Mouse (Mus musculus): ENCODE measurements at regions not wholly inside any gene's neighbourhood (a gene's known extent, or its start where the extent isn't known, plus 50 kb on each side); places are given as distances from the start of the nearest gene placed in this dataset.
"Not testable (repeated sequence)": the region's sequence is repeated elsewhere in the genome, so short reads cannot be mapped to it uniquely, and the experiment has no call there.

DNA sequence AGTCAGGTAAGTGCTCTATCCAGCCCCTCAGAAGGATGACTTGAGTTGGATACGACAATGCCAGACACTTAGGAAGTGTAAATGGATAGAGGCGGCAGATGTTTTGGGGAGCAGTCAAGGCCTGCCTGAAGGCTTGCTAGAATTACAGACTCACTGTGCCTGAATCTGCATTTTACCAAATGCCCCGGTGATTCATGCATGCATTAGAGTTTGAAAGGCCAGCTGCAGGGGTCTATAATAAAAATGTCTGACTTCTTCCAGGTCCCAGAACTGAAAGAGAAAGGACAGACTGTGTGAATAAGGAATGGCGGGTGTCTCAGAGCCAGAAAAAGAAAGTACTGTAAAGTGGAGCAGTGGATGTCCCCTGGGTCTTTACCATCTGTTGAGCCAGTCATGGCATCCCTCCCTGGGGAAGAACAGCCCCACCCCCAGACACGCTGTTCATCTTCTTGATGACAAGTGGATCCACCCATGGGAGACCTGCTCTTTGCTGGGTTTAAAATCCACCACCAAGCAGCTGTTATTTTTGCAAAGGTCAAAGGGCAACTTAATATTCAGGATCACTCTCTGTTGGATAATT is 140.6 kb upstream of the Stt3b start:
- TF ChIP-seq FLI1 (IDR thresholded peaks at IDR 0.05; ENCODE audit: low read length), result no peak
- no peak for TF ChIP-seq GATA1 (IDR thresholded peaks at IDR 0.05; ENCODE audit: borderline replicate concordance, low read length)
- H3K36me3 ChIP-seq (replicated peaks; ENCODE audit: low read length), result no peaks in the 10 kb centered on the region
- peaks cover 35% of the 10 kb centered on the region for H3K4me1 ChIP-seq
- H3K4me3 ChIP-seq (replicated peaks), result no peak overlapping the region
- H3K27me3 ChIP-seq (replicated peaks), result no peaks in the 10 kb centered on the region
- peaks cover 6% of the 10 kb centered on the region for H3K9me3 ChIP-seq

DNA sequence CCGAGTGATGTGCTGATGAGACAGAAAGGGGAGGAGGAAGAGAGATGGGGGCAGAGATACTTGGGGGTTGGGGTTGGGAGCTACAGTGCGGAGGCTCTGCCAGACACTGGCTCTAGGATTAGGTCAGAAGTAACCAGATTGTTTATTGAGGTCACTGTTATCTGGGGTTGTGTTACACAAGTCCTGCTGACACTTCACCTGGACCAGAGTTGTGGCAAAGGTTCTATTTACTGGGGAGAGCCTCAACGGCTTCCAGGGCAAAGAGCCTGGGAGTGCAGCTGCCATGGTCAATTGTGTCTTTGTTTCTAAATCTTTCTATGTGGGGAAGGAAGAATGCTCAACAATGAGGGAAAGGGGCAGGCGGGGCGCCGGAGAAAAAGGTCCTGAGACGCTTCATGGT is 144.6 kb upstream of the Stt3b start:
- Histone ChIP-seq H3K9me3 (no peaks in the 10 kb centered on the region; the same call in 1 of the 2 replicates), H3K27me3 (replicated peaks) (no peaks in the 10 kb centered on the region), H3K4me3 (replicated peaks) (no peak overlapping the region), H3K4me1 (peaks cover 51% of the 10 kb centered on the region), H3K36me3 (replicated peaks; ENCODE audit: low read length) (no peaks in the 10 kb centered on the region)
- no peak for TF ChIP-seq GATA1 (IDR thresholded peaks at IDR 0.05; ENCODE audit: borderline replicate concordance, low read length)
- TF ChIP-seq FLI1 (IDR thresholded peaks at IDR 0.05; ENCODE audit: low read length), result no peak

DNA sequence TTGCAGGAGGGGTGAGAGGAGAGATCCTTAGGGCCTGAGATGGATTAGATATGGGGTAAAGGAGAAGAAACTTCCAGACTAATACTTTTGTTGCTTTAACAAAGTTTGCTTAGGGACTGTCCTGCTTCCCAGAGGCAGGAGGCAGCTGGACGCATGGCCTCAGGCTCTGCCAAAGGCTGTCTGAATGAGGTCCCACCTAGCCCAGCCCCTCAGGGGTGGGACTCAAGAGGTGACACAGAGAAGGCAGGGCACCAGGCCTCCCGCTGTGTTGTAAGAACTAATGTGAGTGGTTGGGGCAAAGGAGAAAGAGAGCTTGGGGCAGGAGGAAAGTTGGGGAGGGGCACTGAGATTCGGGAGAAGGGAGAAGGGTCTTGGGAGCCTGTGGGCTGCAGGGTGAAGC is 145.9 kb upstream of the Stt3b start:
- Histone ChIP-seq H3K4me3 (replicated peaks) (no peak overlapping the region), H3K27me3 (replicated peaks) (no peaks in the 10 kb centered on the region), H3K9me3 (no peaks in the 10 kb centered on the region; the same call in 1 of the 2 replicates), H3K4me1 (peaks cover 42% of the 10 kb centered on the region), H3K36me3 (replicated peaks; ENCODE audit: low read length) (no peaks in the 10 kb centered on the region)
- TF ChIP-seq FLI1 (IDR thresholded peaks at IDR 0.05; ENCODE audit: low read length), result no peak
- no peak for TF ChIP-seq GATA1 (IDR thresholded peaks at IDR 0.05; ENCODE audit: borderline replicate concordance, low read length)

DNA sequence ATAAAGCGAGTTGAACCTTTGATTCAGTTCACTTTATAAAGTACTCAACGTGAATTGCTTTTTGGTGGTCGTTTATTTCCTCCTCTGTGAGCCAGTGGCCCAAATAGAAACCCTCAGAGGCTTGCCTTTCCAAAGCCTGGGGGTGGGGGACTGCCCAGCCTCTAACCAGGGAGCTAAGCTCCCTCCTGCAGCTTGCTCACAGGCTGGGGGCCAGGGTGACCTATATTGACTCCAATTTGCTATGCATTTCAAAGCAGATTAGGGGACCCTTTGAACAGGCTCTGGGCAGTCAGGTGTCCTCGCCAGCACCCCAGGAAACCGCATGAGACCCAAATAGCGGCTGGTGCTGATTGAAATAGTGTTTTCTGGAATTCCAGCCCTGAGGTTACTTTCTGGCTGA is 146.4 kb upstream of the Stt3b start:
- peaks cover 39% of the 10 kb centered on the region for H3K4me1 ChIP-seq
- TF ChIP-seq GATA1 (IDR thresholded peaks at IDR 0.05; ENCODE audit: borderline replicate concordance, low read length) (no peak), FLI1 (IDR thresholded peaks at IDR 0.05; ENCODE audit: low read length) (no peak)
- no peaks in the 10 kb centered on the region for H3K27me3 ChIP-seq (replicated peaks)
- no peak overlapping the region for H3K4me3 ChIP-seq (replicated peaks)
- no peaks in the 10 kb centered on the region for H3K36me3 ChIP-seq (replicated peaks; ENCODE audit: low read length)
- H3K9me3 ChIP-seq, result no peaks in the 10 kb centered on the region; the same call in 1 of the 2 replicates

DNA sequence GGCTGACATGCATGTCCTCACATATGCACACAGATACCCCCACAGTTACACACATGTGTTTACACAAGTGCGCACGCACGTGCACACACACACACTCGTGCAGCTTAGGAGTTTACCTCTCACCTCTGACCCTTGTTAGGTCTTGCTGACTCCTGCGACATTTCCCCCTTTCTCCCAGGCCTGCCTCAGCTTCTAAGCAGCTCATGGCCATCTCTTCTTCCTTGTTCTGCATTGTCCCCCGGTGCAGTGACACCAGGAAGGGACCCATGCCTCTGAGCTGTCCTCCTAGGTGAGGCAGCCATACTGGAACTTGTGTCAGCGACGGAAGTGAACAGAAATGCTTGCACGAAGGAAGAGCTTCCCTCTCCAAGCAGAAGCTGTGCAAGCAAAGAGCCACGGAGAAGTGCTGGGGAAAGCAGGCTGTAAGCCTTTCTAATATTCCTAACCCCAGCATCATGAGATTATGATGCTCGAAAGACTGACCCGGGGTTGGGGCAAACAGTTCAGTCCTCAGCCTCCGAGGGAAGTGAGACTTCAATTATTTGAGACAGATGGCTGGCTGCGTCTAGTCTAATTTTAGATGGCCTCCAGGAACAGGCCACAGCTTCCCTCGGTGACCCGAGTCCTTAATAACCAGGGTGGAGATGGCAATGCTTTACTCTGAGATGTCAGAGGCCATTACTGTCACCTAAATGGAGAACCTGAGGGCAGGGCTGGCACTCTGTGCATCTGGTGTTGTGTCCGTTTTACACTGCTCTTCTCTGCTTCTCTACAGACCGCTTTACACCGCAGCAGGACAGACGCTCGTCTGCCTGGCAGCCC is 147.9 kb upstream of the Stt3b start:
- no peak for TF ChIP-seq FLI1 (IDR thresholded peaks at IDR 0.05; ENCODE audit: low read length)
- no peak for TF ChIP-seq GATA1 (IDR thresholded peaks at IDR 0.05; ENCODE audit: borderline replicate concordance, low read length)
- H3K36me3 ChIP-seq (replicated peaks; ENCODE audit: low read length), result no peaks in the 10 kb centered on the region
- H3K27me3 ChIP-seq (replicated peaks), result no peaks in the 10 kb centered on the region
- H3K4me3 ChIP-seq (replicated peaks), result peak overlapping the region; percentile 70
- H3K9me3 ChIP-seq, result no peaks in the 10 kb centered on the region
- H3K4me1 ChIP-seq, result peaks cover 32% of the 10 kb centered on the region

DNA sequence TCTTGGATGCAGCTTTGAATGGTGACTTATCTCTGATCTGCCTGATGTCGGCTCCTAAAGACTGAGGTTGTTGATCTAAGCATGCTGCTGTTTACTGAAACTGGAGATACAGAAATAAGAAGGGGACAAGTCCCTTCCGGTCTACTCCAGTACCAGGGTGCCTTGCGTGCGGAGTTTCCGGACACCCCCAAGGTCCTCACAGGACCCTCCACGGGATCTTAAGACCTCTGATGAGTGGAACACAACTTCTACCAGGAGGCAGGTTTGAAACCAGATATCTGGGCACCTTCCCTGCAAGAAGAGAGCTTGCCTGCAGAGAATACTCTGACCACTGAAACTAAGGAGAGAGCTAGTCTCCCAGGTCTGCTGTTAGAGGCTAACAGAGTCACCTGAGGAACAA is 148.9 kb upstream of the Stt3b start:
- not testable (repeated sequence) for H3K4me3 ChIP-seq (replicated peaks); H3K36me3 ChIP-seq (replicated peaks; ENCODE audit: low read length)
- H3K4me1 ChIP-seq, result peaks cover 29% of the 10 kb centered on the region

DNA sequence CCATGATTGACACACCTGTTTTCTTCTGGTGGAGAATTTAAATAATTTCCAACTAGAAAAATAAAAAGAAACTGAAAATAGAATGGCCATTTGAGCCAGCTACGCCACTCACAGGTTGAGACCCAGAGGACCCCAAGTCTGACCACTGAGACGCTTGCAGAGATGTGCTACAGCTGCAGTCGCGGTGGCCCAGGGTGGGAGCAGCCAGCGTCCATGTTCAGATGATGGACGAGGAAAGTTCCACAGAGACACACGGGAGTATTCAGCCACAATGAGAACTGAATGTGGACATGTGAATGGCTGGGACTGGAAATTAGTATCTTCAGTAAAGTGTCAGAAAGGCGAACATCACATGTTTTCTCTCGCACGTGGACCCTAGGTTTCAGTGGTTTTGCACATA is 155.1 kb upstream of the Stt3b start:
- TF ChIP-seq GATA1 (IDR thresholded peaks at IDR 0.05; ENCODE audit: borderline replicate concordance, low read length) (no peak), FLI1 (IDR thresholded peaks at IDR 0.05; ENCODE audit: low read length) (no peak)
- Histone ChIP-seq H3K4me1 (peaks cover 18% of the 10 kb centered on the region), H3K36me3 (replicated peaks; ENCODE audit: low read length) (no peaks in the 10 kb centered on the region), H3K27me3 (replicated peaks) (peaks cover 7% of the 10 kb centered on the region), H3K9me3 (0 out of 2 replicates have a peak, but pooled peaks cover 3% of the 10 kb centered on the region), H3K4me3 (replicated peaks) (no peak overlapping the region)

More for the DNA sequence above, 148.9 kb upstream of the Stt3b start:
- not testable (repeated sequence) for H3K27me3 ChIP-seq (replicated peaks); H3K9me3 ChIP-seq

DNA sequence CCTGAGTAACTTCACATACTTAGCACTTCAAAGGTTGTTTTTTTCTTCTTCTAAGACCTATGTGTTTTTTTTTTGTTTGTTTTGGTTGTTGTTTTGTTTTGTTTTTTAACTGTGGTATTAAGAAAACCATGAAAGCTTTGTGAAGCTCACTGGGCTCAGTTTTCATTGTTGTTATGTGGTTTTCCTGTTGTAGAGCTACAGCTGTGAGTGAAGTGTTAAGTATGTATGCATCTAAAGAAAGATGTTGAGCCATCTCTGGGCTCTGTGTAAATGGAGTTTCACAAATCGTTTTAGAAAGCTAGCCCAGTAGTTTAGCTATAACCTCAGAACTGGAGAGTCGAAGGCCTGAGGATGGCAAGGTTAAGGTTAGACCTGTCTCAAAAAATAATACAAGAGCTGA is 158.4 kb upstream of the Stt3b start:
- no peak for TF ChIP-seq GATA1 (IDR thresholded peaks at IDR 0.05; ENCODE audit: borderline replicate concordance, low read length)
- TF ChIP-seq FLI1 (IDR thresholded peaks at IDR 0.05; ENCODE audit: low read length), result no peak
- Histone ChIP-seq H3K4me3 (replicated peaks) (no peak overlapping the region), H3K27me3 (replicated peaks) (peaks cover 11% of the 10 kb centered on the region), H3K4me1 (peaks cover 27% of the 10 kb centered on the region), H3K36me3 (replicated peaks; ENCODE audit: low read length) (no peaks in the 10 kb centered on the region), H3K9me3 (0 out of 2 replicates have a peak, but pooled peaks cover 8% of the 10 kb centered on the region)

DNA sequence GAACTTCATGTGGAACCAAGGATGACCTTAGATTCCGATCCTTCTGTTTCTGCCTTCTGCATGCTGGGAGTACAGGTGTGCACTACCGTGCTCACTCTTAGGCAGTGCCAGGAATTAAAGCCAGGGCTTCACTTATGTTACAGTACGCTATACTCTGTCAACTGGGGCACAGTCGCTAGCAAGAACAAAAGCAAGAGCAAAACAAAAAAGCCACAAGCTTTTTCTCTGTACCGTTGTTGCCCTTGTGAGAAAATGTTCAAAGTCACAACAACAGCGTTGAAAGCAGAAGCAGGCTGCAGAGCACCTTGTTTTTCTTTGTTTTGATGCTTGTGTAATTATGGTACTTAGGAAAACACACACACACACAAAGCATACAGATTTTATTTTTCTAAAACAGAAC is 161.4 kb upstream of the Stt3b start:
- H3K4me1 ChIP-seq, result peaks cover 45% of the 10 kb centered on the region
- H3K4me3 ChIP-seq (replicated peaks), result no peak overlapping the region
- H3K36me3 ChIP-seq (replicated peaks; ENCODE audit: low read length), result no peaks in the 10 kb centered on the region
- peaks cover 10% of the 10 kb centered on the region for H3K27me3 ChIP-seq (replicated peaks)
- 0 out of 2 replicates have a peak, but pooled peaks cover 8% of the 10 kb centered on the region for H3K9me3 ChIP-seq
- TF ChIP-seq FLI1 (IDR thresholded peaks at IDR 0.05; ENCODE audit: low read length) (no peak), GATA1 (IDR thresholded peaks at IDR 0.05; ENCODE audit: borderline replicate concordance, low read length) (no peak)

DNA sequence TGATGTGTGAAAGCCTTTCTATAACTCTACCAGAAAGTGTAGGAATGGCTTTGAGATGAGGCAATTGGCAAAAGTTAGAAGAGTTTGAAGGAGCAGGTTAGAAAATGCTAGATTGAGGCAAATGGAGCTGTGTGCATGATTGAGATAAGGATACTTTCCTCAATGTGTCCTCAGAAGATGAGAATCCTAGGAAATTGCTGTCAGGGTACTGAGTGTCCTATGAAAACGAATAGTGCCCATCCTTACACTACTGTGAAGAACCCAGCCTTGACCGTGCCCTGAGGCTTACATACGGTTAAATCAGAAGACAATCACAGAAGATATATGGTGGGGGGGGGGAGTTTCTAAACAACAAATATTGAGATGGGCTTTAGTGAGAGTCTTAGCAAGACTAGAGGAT is 162.8 kb upstream of the Stt3b start:
- Histone ChIP-seq H3K36me3 (replicated peaks; ENCODE audit: low read length) (no peaks in the 10 kb centered on the region), H3K27me3 (replicated peaks) (peaks cover 10% of the 10 kb centered on the region), H3K9me3 (0 out of 2 replicates have a peak, but pooled peaks cover 8% of the 10 kb centered on the region), H3K4me1 (peaks cover 40% of the 10 kb centered on the region), H3K4me3 (replicated peaks) (no peak overlapping the region)
- no peak for TF ChIP-seq GATA1 (IDR thresholded peaks at IDR 0.05; ENCODE audit: borderline replicate concordance, low read length)
- TF ChIP-seq FLI1 (IDR thresholded peaks at IDR 0.05; ENCODE audit: low read length), result no peak
